Mouse (Mus musculus): ENCODE results near the gene Ccr10. TPM values are rescaled to one million over a fixed set of nuclear protein-coding genes. Genes with fewer than 3 reads are reported as not detected.
A peak's percentile ranks its signal among the peaks of the same experiment; 100 is the strongest.

Gene Ccr10
- polyA plus RNA-seq, 1 experiment, result 0.19 TPM

- peak; percentile 84 for DNase-seq (ENCODE audit: low read depth)
Observed at GRCm38 (mm10) chr11:101143338-101144225, 31.7 kb downstream of the Ccr10 start.

DNA sequence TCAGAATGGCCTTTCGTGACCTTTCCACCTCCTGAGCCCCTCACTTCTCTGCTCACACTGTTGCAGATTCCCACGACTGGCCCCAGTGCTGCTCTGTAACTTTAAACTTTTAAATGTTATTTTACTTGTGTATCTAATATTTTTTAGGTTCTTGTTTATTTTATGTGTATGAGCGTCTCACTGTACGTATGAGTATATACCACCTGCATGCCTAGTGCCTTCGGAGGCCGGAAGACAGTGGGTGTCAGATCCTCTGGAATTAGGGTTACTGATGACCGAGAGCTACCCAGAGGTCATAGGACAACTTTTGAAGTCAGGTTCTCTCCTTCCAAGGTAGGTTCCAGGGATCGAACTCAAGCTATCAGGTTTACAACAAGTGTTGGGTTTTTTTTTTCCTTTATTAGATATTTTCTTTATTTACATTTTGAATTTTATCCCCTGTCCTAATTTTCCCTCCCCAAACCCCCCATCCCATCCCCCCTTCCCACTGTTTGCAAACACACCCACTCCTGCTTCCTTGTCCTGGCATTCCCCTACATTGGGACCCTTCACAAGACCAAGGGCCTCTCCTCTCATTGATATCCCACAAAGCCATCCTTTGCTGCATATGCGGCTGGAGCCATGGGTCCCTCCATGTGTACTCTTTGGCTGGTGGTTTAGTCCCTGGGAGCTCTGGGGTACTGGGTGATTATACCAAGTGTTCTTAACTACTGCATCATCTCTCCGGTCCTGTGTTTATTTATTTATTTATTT, 32.9 kb downstream of the Ccr10 start:
- TF ChIP-seq CTCF (IDR thresholded peaks at IDR 0.05; ENCODE audit: borderline replicate concordance, extremely low read depth, insufficient read depth, insufficient read length), result no peak
- TF ChIP-seq POLR2A (IDR thresholded peaks at IDR 0.05; ENCODE audit: borderline replicate concordance, extremely low read depth, insufficient read depth, insufficient read length, poor library complexity, severe bottlenecking), result no peak
- DNase-seq (ENCODE audit: low read depth), result no peak

More at GRCm38 (mm10) chr11:101143338-101144225, 31.7 kb downstream of the Ccr10 start:
- no peak for TF ChIP-seq POLR2A (IDR thresholded peaks at IDR 0.05; ENCODE audit: borderline replicate concordance, extremely low read depth, insufficient read depth, insufficient read length, poor library complexity, severe bottlenecking)

GRCm38 (mm10) chr11:101141088-101141487, 34.2 kb downstream of the Ccr10 start:
- TF ChIP-seq POLR2A (IDR thresholded peaks at IDR 0.05; ENCODE audit: borderline replicate concordance, extremely low read depth, insufficient read depth, insufficient read length, poor library complexity, severe bottlenecking) (no peak), CTCF (IDR thresholded peaks at IDR 0.05; ENCODE audit: borderline replicate concordance, extremely low read depth, insufficient read depth, insufficient read length) (no peak)
- no peak for DNase-seq (ENCODE audit: low read depth)

- TF ChIP-seq CTCF (IDR thresholded peaks at IDR 0.05; ENCODE audit: borderline replicate concordance, extremely low read depth, insufficient read depth, insufficient read length) (no peak), POLR2A (IDR thresholded peaks at IDR 0.05; ENCODE audit: borderline replicate concordance, extremely low read depth, insufficient read depth, insufficient read length, poor library complexity, severe bottlenecking) (no peak)
- peak; percentile 96 for DNase-seq (ENCODE audit: low read depth)
Observed at GRCm38 (mm10) chr11:101140164-101140819, 35.0 kb downstream of the Ccr10 start.

DNA sequence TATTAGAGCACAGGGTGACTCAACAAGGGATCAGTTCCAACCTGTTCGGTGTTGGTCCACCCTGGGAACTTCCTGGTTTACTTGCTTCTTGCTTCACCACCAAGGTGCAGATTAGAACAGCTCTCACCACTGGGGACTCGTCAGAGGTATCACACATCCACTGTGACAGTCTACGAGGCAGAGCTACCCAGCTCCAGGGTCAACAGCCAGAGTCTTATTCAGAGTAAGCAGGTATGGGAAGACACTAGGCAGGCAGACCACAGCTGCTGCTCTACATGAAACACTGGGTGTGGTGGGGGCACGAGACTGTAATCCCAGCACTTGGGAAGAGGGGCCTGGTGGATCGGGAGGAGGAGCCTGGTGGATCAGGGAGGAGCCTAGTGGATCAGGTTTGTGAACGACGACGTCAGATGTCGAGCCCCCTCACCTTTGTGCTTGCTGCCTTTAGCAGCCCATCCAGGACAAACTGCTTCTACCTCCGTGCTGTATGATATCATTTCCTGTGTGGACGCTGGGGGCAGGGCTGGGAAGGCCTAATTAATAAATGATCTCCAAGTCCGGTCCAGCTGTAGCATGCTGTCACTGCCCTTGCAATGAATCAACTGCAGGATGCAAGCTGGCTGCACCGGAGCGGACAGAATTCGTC, 36.6 kb downstream of the Ccr10 start:
- TF ChIP-seq POLR2A (IDR thresholded peaks at IDR 0.05; ENCODE audit: borderline replicate concordance, extremely low read depth, insufficient read depth, insufficient read length, poor library complexity, severe bottlenecking), result no peak
- TF ChIP-seq CTCF (IDR thresholded peaks at IDR 0.05; ENCODE audit: borderline replicate concordance, extremely low read depth, insufficient read depth, insufficient read length), result no peak
- DNase-seq (ENCODE audit: low read depth), result peak; percentile 68

DNA sequence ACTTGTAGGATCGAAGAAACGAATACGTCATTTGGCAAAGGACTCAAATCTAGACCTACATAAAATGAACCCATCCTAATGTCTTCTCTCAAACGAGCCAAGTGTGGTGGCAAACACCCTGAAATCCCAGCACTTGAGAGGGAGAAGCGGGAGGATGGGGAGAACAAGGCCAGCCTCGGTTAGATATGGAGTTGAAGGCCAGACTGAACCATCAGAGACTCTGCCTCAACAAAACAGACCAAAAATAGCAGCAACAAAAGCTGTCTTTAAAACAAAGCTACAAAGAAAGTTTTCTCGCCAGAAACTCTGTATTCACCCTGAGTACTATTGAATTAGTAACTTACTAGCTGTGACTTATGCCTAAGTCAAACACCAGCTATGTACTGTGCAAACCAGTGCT, 38.2 kb downstream of the Ccr10 start:
- no peak for DNase-seq (ENCODE audit: low read depth)
- TF ChIP-seq CTCF (IDR thresholded peaks at IDR 0.05; ENCODE audit: borderline replicate concordance, extremely low read depth, insufficient read depth, insufficient read length) (no peak), POLR2A (IDR thresholded peaks at IDR 0.05; ENCODE audit: borderline replicate concordance, extremely low read depth, insufficient read depth, insufficient read length, poor library complexity, severe bottlenecking) (no peak)

- no peak for TF ChIP-seq POLR2A (IDR thresholded peaks at IDR 0.05; ENCODE audit: borderline replicate concordance, extremely low read depth, insufficient read depth, insufficient read length, poor library complexity, severe bottlenecking)
- no peak for DNase-seq (ENCODE audit: low read depth)
Observed at GRCm38 (mm10) chr11:101134217-101134865, 40.9 kb downstream of the Ccr10 start.

GRCm38 (mm10) chr11:101133037-101133436, 42.2 kb downstream of the Ccr10 start:
- DNase-seq (ENCODE audit: low read depth), result no peak
- TF ChIP-seq POLR2A (IDR thresholded peaks at IDR 0.05; ENCODE audit: borderline replicate concordance, extremely low read depth, insufficient read depth, insufficient read length, poor library complexity, severe bottlenecking) (no peak), CTCF (IDR thresholded peaks at IDR 0.05; ENCODE audit: borderline replicate concordance, extremely low read depth, insufficient read depth, insufficient read length) (no peak)

DNA sequence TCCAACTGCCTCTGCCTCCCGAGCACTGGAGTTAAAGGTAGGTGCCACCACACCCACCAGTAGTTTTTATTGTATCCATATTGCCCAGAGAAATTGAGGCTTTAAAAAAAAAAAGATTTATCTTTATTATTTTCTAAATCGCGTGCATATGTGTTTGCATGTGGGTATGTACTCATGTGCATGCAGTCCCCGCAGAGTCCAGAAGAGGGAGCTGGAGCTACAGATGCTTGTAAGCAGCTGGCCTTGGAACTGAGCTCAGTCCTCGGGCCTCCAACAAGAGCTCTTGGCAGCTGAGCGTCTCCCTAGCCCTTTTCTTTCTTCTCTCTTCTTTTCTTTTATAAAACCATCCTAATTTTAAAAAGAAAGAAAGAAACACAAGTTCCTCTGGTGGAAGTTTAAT, 43.5 kb downstream of the Ccr10 start:
- TF ChIP-seq CTCF (IDR thresholded peaks at IDR 0.05; ENCODE audit: borderline replicate concordance, extremely low read depth, insufficient read depth, insufficient read length) (peak; percentile 37; the same call in 1 of the 2 replicates), POLR2A (IDR thresholded peaks at IDR 0.05; ENCODE audit: borderline replicate concordance, extremely low read depth, insufficient read depth, insufficient read length, poor library complexity, severe bottlenecking) (no peak)
- peak; percentile 59 for DNase-seq (ENCODE audit: low read depth)

DNA sequence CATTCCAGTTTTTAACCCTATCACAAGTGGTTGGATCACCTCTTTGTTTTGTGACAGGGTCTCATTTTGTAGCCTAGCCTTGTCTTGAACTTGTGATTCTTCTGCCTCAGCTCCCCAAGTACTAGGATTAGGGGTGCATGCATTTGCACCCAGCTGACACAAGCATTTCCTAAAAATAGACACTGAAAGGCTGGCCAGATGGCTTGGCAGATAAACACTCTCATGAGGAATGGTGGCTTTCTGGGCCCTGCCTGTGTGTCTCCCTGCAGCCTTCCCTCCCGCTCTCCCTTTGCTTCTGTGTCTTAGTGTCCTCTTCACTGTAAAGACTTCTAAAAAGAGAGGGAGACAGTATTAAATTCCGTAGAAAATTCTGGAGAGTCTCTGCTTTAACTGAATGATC, 44.1 kb downstream of the Ccr10 start:
- peak; percentile 28 for DNase-seq (ENCODE audit: low read depth)
- TF ChIP-seq POLR2A (IDR thresholded peaks at IDR 0.05; ENCODE audit: borderline replicate concordance, extremely low read depth, insufficient read depth, insufficient read length, poor library complexity, severe bottlenecking), result no peak
- TF ChIP-seq CTCF (IDR thresholded peaks at IDR 0.05; ENCODE audit: borderline replicate concordance, extremely low read depth, insufficient read depth, insufficient read length), result no peak

All from brain, embryonic 14.5 days (tissue).